Mouse (Mus musculus): ENCODE data around the gene Wdr41.

The Wdr41 gene

GRCm38 (mm10) chr13:94976219-94977186 is at the start of gene Wdr41:
Wdr41 (plus strand) TSS chr13:94976344.
- DNase-seq (ENCODE audit: low read depth, low spot score), result peak; percentile 95

DNA sequence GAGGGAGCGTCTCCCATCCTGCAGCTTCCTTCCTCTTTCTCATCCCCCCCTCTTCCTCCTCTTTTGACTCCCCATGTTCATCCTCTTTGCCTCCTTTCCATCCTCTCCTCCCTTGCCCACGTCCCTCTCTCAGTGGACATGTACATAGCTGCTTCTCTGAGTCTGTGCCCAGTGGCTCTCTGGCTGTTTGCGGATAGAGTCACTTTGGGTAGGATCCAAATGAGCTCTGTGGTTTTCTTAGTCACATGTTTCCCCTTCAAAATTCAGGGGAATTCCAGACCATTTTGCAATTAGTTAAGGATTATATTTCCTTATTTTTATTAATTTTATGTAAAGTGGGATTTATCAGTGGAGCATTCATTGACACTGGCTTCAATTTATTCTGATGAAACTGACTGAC is 48.1 kb upstream of the Wdr41 start:
- no peak for DNase-seq (ENCODE audit: low read depth, low spot score)

DNA sequence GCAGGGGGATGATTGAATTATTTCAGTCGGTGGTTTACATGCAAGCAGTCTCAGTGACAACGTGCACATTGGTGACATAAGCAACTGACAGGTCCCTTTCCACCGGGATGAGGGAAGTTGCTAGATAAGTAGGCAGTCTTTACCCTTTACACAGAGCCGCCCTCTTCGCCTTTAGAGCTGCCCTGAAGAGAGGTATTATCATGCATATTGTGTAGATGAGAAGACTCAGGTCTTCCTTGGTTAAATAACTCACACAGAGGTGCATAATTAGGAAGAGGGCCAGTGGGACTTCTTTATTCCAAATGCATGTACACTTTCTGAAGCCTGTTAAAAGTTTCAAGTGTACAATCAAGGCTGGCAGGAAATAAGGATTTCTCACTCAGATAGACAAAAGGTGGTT is 37.7 kb upstream of the Wdr41 start:
- DNase-seq (ENCODE audit: low read depth, low spot score), result peak; percentile 52

DNA sequence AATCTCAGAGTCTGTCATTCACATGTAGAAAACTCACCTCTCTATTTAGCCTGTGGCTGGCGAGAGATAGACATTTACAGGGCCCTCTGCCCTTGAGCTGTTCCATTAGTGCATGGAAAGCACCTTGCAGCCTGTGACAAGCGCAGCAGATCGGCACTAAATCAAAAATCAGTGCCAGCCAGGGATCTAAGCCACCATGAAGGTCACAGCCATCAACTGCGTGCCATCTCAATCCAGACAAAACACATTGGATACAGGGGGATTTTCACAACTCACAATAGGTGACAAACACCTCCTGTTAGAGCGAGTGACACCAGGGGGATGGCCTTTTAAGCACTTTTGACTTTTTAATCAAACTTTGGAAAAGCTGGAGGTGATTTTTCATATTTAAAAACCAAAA is 36.0 kb upstream of the Wdr41 start:
- DNase-seq (ENCODE audit: low read depth, low spot score), result no peak

GRCm38 (mm10) chr13:94941230-94941629 is 34.9 kb upstream of the Wdr41 start:
- DNase-seq (ENCODE audit: low read depth, low spot score), result peak; percentile 69

DNA sequence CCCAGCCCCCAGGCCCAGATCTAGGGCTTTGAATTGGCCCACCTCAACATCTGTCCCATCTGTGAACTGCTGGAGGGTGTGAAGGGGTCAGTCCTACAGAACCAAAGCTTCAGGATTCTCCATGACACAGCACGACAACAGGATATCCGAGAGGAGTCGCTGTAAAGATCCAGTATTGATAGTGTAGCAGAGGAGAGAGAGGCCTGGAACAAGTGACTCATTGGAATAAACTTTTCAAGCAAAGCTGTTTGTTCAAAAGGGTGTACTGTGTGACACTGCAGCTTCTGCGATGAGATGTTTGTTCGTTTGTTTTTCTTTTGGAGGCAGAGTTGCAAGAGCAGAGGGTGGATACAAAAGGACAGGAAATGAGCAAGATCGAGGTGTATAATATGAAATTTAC is 20.2 kb upstream of the Wdr41 start:
- DNase-seq (ENCODE audit: low read depth, low spot score), result no peak

DNA sequence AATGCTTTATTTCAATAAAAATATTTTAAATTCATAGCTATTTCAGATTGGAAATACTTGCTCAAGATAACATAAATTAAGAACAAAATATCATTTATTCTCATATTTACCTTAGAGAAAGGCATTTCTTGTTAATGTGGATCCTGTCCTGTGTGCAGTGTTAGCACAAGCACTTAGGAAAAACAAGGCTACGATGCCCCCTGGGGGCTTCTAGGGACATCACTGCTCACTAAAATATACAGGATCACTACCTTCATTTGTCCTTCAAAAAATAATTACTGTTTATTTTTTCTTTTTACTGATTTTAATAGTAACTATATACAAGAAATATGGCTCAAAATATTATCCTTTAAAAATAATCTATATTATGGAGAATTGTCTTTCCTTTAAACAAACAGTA is 18.2 kb upstream of the Wdr41 start:
- DNase-seq (ENCODE audit: low read depth, low spot score), result peak; percentile 44

- DNase-seq (ENCODE audit: low read depth, low spot score), result no peak
Measured at GRCm38 (mm10) chr13:94969992-94970553, 6.1 kb upstream of the Wdr41 start.

DNA sequence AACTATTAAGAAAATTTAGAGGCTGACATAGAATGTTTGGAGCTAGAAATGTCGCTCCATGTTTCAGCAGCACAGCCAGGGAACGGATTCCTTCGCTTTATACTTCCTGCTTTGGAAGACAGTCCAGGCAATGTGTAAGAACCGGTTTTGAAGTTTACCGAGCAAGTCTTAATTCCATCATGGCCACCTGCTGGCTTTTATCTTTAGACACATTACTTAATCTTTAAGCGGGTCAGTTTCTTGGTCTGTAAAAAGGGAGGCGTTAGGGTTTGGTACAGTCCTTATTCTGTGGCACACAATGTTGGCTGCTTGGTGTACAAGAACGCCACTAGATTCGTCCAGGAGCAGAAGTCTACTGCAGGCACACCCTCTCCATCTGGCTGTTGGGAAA is 321 bp upstream of the Wdr41 start:
- DNase-seq (ENCODE audit: low read depth, low spot score), result no peak

DNA sequence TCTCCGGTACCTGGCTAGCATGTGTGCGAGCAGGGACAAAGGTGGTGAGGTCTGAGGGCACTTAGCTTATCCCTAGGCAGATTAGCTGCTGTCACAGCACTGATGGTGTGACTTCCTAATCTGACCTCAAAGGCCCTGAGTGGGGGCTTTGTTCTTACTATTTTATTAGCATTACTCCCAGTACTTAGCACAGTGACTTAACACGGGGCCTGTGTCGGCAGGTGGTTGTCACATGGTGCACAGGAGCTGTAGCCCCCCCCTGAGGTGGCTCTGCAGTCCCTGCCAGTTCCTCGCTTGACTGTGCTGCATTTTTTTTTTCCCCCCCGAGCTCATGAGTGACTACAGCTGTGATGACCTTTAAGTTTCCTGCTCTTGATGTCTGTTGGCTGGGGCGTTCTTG is 2.9 kb downstream of the Wdr41 start:
- no peak for DNase-seq (ENCODE audit: low read depth, low spot score)

- no peak for DNase-seq (ENCODE audit: low read depth, low spot score)
Measured at GRCm38 (mm10) chr13:94990516-94990915, 14.4 kb downstream of the Wdr41 start.

GRCm38 (mm10) chr13:95007281-95007680 is 31.1 kb downstream of the Wdr41 start:
- DNase-seq (ENCODE audit: low read depth, low spot score), result no peak

DNA sequence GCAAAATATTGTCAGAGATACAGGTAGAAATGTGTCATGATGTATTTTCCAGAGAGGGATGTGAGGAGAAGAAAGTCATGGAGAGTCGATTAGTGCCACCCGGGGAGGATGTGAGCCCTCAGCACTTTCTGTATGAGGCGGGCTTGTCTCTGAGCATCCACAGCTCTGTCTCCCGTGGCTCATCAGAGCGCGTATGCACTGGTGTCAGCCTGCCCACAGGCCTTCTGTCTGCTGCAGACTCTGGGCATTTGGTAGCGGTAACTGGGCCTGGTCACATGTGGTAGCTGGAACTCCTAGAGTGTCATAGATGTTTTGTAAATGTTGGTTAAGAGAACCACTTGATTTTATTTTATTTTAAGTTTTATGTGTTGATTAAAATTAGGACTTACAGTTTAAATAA is 33.1 kb downstream of the Wdr41 start:
- no peak for DNase-seq (ENCODE audit: low read depth, low spot score)

DNA sequence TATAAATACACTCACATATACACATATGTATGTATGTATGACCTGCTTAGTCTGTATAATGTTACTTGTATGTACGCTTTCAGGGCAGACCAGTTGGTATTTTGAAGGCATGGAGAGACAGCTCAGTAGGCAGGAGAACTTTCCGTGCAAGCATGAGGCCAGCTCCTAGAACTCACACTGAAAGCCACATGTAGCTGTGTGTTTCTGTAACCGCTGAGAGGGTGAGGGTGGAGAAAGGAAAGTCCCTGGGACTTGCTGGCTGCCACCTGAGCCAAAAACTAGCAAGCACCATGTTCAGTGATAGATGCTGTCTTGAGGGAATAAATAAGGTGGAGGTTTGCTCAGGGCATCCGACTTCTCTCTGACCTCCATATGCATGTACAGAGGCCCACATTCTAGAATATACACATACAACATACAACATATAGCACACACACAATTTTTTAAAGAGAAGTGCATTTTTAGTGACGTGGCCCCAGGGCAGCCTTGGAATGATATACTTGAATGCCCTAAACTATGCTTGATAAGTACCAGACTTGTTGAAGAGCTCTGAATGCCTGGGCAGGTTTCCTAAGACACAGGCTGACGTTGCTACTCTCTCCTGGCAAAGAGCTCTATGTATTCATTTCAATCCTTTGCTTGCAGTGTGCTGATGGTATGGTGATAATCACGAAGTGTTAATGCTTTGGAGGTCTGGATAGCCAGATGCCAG is 35.6 kb downstream of the Wdr41 start:
- no peak for DNase-seq (ENCODE audit: low read depth, low spot score)

DNA sequence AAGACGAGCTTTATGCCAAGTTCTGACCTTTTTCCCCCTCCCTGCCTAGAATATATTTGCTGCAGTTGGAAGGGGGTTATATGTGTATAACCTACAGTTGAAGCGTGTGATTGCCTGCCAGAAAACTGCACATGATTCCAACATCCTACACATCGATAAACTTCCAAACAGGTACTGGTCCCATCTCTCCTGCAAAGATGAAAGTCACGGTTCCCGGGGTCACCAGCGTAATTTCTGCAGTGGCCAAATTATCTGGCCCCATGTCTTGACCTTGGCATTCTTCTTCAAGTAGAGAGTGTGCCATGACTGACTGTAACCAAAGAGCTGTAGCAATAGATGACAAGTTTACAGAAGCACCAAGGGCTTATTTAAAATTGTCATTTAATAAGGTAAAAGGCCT is 41.1 kb downstream of the Wdr41 start:
- no peak for DNase-seq (ENCODE audit: low read depth, low spot score)

GRCm38 (mm10) chr13:95017916-95018315 is 41.8 kb downstream of the Wdr41 start:
- DNase-seq (ENCODE audit: low read depth, low spot score), result peak; percentile 78

DNA sequence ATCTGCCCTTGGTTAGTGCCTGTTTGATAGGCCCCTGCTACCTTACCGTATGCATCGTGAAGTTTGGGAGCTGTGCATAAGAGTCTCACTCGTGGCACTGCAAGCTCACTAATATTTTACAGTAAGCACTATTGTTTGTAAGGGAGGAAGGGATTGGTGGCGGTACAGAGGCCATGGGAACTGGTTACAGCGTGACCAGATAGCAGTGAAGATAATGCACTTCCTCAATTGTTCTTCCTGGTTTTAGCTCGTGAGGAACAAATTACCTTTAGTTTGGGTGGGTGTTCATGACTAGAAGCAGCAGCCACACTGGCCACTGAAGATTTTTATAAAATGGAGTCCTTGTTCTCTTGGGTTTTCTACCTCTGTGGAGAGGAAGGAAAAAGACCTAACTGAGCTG is 43.2 kb downstream of the Wdr41 start:
- no peak for DNase-seq (ENCODE audit: low read depth, low spot score)

- no peak for DNase-seq (ENCODE audit: low read depth, low spot score)
Measured at GRCm38 (mm10) chr13:95020216-95020615, 44.1 kb downstream of the Wdr41 start.

DNA sequence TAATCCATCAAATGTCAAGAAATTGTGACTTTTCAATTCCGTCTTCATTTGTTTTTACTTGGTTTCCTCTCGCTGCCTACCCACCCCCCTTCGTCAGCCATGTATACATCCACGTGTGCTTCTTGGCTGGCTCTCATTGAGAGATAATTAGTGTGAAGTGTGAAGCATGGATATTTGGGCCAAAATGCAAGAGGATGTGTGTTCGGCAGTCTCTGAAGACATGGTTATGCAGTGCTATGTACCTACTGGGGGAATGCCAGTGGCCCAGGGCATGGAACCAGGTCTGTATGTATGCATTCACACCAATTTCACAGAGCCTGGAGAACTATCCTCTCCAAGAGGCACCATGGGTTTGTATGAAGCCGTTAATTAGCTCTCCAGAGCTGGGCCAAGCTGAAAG is 54.7 kb downstream of the Wdr41 start:
- no peak for DNase-seq (ENCODE audit: low read depth, low spot score)

DNA sequence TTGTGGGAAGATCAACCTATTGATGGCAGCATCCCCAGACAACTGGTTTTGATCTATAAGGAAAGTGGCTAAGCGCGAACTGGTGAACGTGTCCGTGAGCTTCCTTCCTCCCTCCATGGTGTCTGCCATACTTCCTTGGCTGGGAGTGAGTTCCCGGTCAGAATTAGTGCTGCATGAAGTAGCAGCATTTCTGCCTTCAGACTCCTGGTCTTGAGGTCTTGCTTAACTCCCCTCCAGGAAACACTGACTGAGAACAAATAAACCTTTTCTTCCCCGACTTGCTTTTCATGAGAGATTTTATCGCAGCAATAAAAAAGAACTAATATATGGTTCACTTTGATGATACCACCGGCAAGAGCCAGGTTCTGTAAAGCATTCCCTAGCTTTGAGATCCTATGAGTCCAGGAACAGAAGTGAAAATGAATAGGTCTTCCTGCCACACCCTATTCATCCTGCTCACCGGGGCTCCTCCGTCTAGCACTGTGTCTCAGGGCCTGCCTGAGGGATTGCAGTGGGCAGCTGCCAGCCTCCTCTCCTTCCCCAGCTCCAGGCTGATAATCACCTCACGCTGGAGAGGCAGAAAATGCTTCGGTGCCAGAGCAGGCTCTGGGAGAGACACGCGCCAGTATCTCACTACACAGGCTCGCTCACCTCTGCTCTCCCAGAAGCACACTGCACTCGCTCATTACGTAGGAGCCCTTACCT is 56.1 kb downstream of the Wdr41 start:
- DNase-seq (ENCODE audit: low read depth, low spot score), result no peak

DNA sequence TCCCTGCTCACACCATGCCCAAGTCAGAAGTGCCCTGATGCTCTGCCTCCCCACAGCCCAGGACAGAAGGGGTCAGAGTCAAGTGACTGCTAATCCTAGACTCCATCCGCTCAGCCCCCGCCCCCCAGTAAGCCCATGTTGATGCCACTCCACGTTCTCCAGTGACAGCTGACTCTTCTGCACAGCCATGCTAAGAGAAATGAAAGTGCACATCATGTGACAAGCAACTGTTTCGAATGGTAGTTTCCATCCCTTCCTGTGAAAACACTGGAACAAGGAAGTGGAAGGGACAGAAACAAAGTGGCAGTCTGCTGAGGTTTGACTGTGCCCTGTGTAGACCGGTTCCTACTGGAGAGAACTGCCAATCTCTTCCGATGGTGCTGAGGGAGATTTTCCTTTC is 56.8 kb downstream of the Wdr41 start:
- DNase-seq (ENCODE audit: low read depth, low spot score), result peak; percentile 26

GRCm38 (mm10) chr13:95034094-95034493 is 58.0 kb downstream of the Wdr41 start:
- no peak for DNase-seq (ENCODE audit: low read depth, low spot score)

All from ES-CJ7 (cell line).